In the genomic region with DNA sequence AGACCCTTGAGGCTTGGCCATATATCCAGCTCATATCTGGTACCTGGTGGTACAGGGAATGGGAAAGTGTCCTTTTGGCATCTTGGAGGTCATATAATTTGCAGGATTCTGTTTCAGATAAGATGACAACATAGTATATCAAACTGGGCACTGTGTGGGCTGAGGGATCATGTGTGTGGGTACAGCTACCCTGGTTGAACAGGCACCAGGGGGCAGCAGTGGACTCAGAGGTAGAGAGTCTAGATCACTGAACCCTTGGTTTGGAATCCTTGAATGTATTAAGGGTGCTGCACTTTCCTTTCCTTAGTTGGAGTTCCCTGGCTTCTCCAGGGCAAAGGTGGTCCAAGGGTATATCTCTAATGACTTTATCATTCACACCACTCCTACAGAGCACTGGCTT, we compare ENCODE assay signal across 8 mouse cellular contexts. TPM values are rescaled to one million over a fixed set of nuclear protein-coding genes. Genes with fewer than 3 reads are reported as not detected.
DNase-seq lines count a peak whose midpoint lies in the region; ATAC-seq lines count a peak whose summit lies in the region.

No protein-coding gene starts in this region.

- H3K4me1 ChIP-seq in liver, embryonic 13.5 days (replicated peaks) = peaks cover 75% of the 10 kb centered on the region
- peaks cover 10% of the 10 kb centered on the region for H3K4me1 ChIP-seq in stomach, embryonic 15.5 days

- no peaks in the 10 kb centered on the region for H3K9me3 ChIP-seq in liver, embryonic 13.5 days (replicated peaks)
- no peaks in the 10 kb centered on the region for H3K9me3 ChIP-seq in stomach, embryonic 15.5 days

- 0 out of 2 replicates have a peak, but pooled peaks cover 5% of the 10 kb centered on the region for H3K27me3 ChIP-seq in liver, embryonic 13.5 days
- H3K27me3 ChIP-seq in stomach, embryonic 15.5 days (replicated peaks) = no peaks in the 10 kb centered on the region

- no peak overlapping the region for H3K4me3 ChIP-seq in liver, embryonic 13.5 days (replicated peaks)
- no peak overlapping the region for H3K4me3 ChIP-seq in stomach, embryonic 15.5 days (replicated peaks)

- H3K4me2 ChIP-seq in liver, embryonic 13.5 days = no peak overlapping the region
- no peak overlapping the region for H3K4me2 ChIP-seq in stomach, embryonic 15.5 days

- peak overlapping the region; percentile 90; the same call in 1 of the 2 replicates for H3K27ac ChIP-seq in liver, embryonic 13.5 days
- H3K27ac ChIP-seq in stomach, embryonic 15.5 days = no peak overlapping the region

- no peak for DNase-seq in frontal cortex, postnatal 10 days (ENCODE audit: low spot score in 2 of 2)
- peak; percentile 50 for DNase-seq in urinary bladder, postnatal 14 days (ENCODE audit: low spot score)
- no peak for DNase-seq in urinary bladder, adult 18-20 months (ENCODE audit: low spot score in 2 of 2)
- peak; percentile 62 for DNase-seq in liver, embryonic 13.5 days
- no peak for DNase-seq in gastrocnemius, adult 8-10 months (ENCODE audit: low spot score in 2 of 2)

- peaks cover 31% of the 10 kb centered on the region for H3K36me3 ChIP-seq in liver, embryonic 13.5 days
- H3K36me3 ChIP-seq in stomach, embryonic 15.5 days = peaks cover 15% of the 10 kb centered on the region; the same call in 1 of the 2 replicates

- H3K9ac ChIP-seq in liver, embryonic 13.5 days = peak overlapping the region; percentile 27; the same call in 1 of the 2 replicates
- no peak overlapping the region for H3K9ac ChIP-seq in stomach, embryonic 15.5 days

- 0 out of 2 replicates have a peak, but pooled peaks have one; percentile 30 for ATAC-seq in frontal cortex, adult (ENCODE audit: low TSS enrichment)
- peak; percentile 50 for ATAC-seq in erythroid progenitor cell, adult 5-6 weeks (replicated peaks; ENCODE audit: low FRiP score, poor library complexity, severe bottlenecking)
- peak; percentile 22 for ATAC-seq in liver, embryonic 13.5 days (ENCODE audit: low read depth)
- ATAC-seq in stomach, embryonic 15.5 days (ENCODE audit: insufficient read depth, low FRiP score, low read depth) = peak; percentile 29; the same call in 1 of the 2 replicates

RNA-seq across cellular contexts. Expression of gene Dgkq, which starts 1.3 kb away (rescaled TPM):
- 4.2 TPM in 1 of 2 replicates, not detected in the other for total RNA-seq in erythroid progenitor cell, adult 5-6 weeks (2015; ENCODE audit: low replicate concordance)
- 4.9 and 5.5 TPM in 2 replicates for total RNA-seq in erythroid progenitor cell, adult 5-6 weeks (2017; ENCODE audit: low replicate concordance)
- 2.9 and 3.6 TPM in 2 replicates for polyA plus RNA-seq in liver, embryonic 13.5 days (2015; fragmentation: Nextera tagmentation; extraction: Ambion mirVana)
- 10.6 and 11.0 TPM in 2 replicates for polyA plus RNA-seq in stomach, embryonic 15.5 days (2015; fragmentation: Nextera tagmentation; extraction: Ambion mirVana)
- 1 to 10 TPM; 2.6 to 4.6 (median 3.1) TPM for total RNA-seq in gastrocnemius, adult 8-10 months (2022)

RNA-seq across cellular contexts. Expression of gene Slc26a1, which starts 4.6 kb away (rescaled TPM):
- 3.6 and 4.6 TPM in 2 replicates for total RNA-seq in erythroid progenitor cell, adult 5-6 weeks (2015; ENCODE audit: low replicate concordance)
- total RNA-seq in erythroid progenitor cell, adult 5-6 weeks (2017; ENCODE audit: low replicate concordance) = 0.90 and 1.7 TPM in 2 replicates
- 12.0 and 12.7 TPM in 2 replicates for polyA plus RNA-seq in liver, embryonic 13.5 days (2015; fragmentation: Nextera tagmentation; extraction: Ambion mirVana)
- 2.3 and 2.6 TPM in 2 replicates for polyA plus RNA-seq in stomach, embryonic 15.5 days (2015; fragmentation: Nextera tagmentation; extraction: Ambion mirVana)
- total RNA-seq in gastrocnemius, adult 8-10 months (2022) = not detected

RNA-seq across cellular contexts. Expression of gene Idua, which starts 10.7 kb away (rescaled TPM):
- 2.5 and 5.8 TPM in 2 replicates for total RNA-seq in erythroid progenitor cell, adult 5-6 weeks (2015; ENCODE audit: low replicate concordance)
- 2.2 TPM in 1 of 2 replicates, not detected in the other for total RNA-seq in erythroid progenitor cell, adult 5-6 weeks (2017; ENCODE audit: low replicate concordance)
- polyA plus RNA-seq in liver, embryonic 13.5 days (2015; fragmentation: Nextera tagmentation; extraction: Ambion mirVana) = 3.4 and 3.8 TPM in 2 replicates
- polyA plus RNA-seq in stomach, embryonic 15.5 days (2015; fragmentation: Nextera tagmentation; extraction: Ambion mirVana) = 13.4 and 13.9 TPM in 2 replicates
- 1 to 10 TPM; 8.3 to 9.8 (median 9.2) TPM for total RNA-seq in gastrocnemius, adult 8-10 months (2022)

RNA-seq across cellular contexts. Expression of gene Fgfrl1, which starts 21.4 kb away (rescaled TPM):
- total RNA-seq in erythroid progenitor cell, adult 5-6 weeks (2015; ENCODE audit: low replicate concordance) = 22.2 and 28.8 TPM in 2 replicates
- total RNA-seq in erythroid progenitor cell, adult 5-6 weeks (2017; ENCODE audit: low replicate concordance) = 21.5 and 23.2 TPM in 2 replicates
- 7.5 and 8.8 TPM in 2 replicates for polyA plus RNA-seq in liver, embryonic 13.5 days (2015; fragmentation: Nextera tagmentation; extraction: Ambion mirVana)
- 25.9 and 26.4 TPM in 2 replicates for polyA plus RNA-seq in stomach, embryonic 15.5 days (2015; fragmentation: Nextera tagmentation; extraction: Ambion mirVana)
- total RNA-seq in gastrocnemius, adult 8-10 months (2022) = 10 to 100 TPM; 23.6 to 25.6 (median 24.4) TPM

RNA-seq across cellular contexts. Expression of gene Tmem175, which starts 41.2 kb away (rescaled TPM):
- total RNA-seq in erythroid progenitor cell, adult 5-6 weeks (2015; ENCODE audit: low replicate concordance) = 2.9 and 8.4 TPM in 2 replicates
- total RNA-seq in erythroid progenitor cell, adult 5-6 weeks (2017; ENCODE audit: low replicate concordance) = 2.8 and 7.9 TPM in 2 replicates
- polyA plus RNA-seq in liver, embryonic 13.5 days (2015; fragmentation: Nextera tagmentation; extraction: Ambion mirVana) = 12.9 and 13.9 TPM in 2 replicates
- polyA plus RNA-seq in stomach, embryonic 15.5 days (2015; fragmentation: Nextera tagmentation; extraction: Ambion mirVana) = 23.9 and 26.5 TPM in 2 replicates
- total RNA-seq in gastrocnemius, adult 8-10 months (2022) = 1 to 10 TPM; 6.9 to 9.2 (median 8.0) TPM

Comparison
In these comparisons a context has a peak if more than half of its experiments do, and no peak if none do; other contexts are left out.
1. DNase-seq: peak in urinary bladder, postnatal 14 days (single experiment) and liver, embryonic 13.5 days (single experiment); none in frontal cortex, postnatal 10 days (0 of 2), urinary bladder, adult 18-20 months (0 of 2) and gastrocnemius, adult 8-10 months (0 of 2).
2. Peak in every context shown above with its lines, with median percentiles within 50 percentile points of each other: ATAC-seq.